Mouse (Mus musculus) CH12.LX (cell line): ENCODE measurements around the gene Nt5c. TPM values are rescaled to one million over a fixed set of nuclear protein-coding genes. Genes with fewer than 3 reads are reported as not detected.

Source experiments
- DNase-seq: peaks from one replicate; pipeline ENCODE4 v3.0.0-alpha.2; 2013; ENCODE audit errors: extremely low read depth
- H3K27ac ChIP-seq: 2 replicates; pipeline ENCODE4 v1.5.1; 2012; ENCODE audit warnings: low read depth, mild to moderate bottlenecking, control low read depth, moderate library complexity; ENCODE audit not compliant: insufficient read depth
- H3K27me3 ChIP-seq: replicated peaks from 2 replicates; pipeline ENCODE3; 2012; ENCODE audit warnings: inconsistent platforms
- H3K36me3 ChIP-seq, 2 experiments: replicated peaks in 1 of 2; 2 replicates each; pipeline versions ENCODE3 to v1.6.1; 2012; ENCODE audit warnings: inconsistent platforms in 1 of 2, low read length in 1 of 2, mild to moderate bottlenecking in 1 of 2, mixed read lengths in 1 of 2, moderate library complexity in 1 of 2; ENCODE audit not compliant: control insufficient read depth in 1 of 2, insufficient read depth in 1 of 2
- H3K4me1 ChIP-seq, 2 experiments: 2 replicates each; pipeline ENCODE4 v1.6.1; 2012; ENCODE audit warnings: inconsistent platforms in 1 of 2, moderate library complexity in 1 of 2; ENCODE audit not compliant: insufficient read depth in 2 of 2, control insufficient read depth in 1 of 2
- H3K4me2 ChIP-seq: 2 replicates; pipeline ENCODE4 v1.6.1; 2012; ENCODE audit warnings: low read depth, mild to moderate bottlenecking, control low read depth; ENCODE audit not compliant: poor library complexity, insufficient read depth, severe bottlenecking
- H3K4me3 ChIP-seq, 3 experiments: fragments of 150-350 bp in 1 of 3; sonication (generic) in 1 of 3; replicated peaks in 1 of 3; 2 replicates each; pipeline versions ENCODE3 to v1.5.1; 2011 to 2012; ENCODE audit warnings: low read depth in 2 of 3, low read length in 2 of 3, mild to moderate bottlenecking in 2 of 3, moderate library complexity in 2 of 3, control low read depth in 1 of 3, improper control_type of control experiment in 1 of 3, inconsistent platforms in 1 of 3, mixed read lengths in 1 of 3; ENCODE audit not compliant: poor library complexity in 1 of 3
- H3K79me2 ChIP-seq: replicated peaks from 2 replicates; pipeline ENCODE4 v1.6.1; 2012; ENCODE audit warnings: mild to moderate bottlenecking, moderate library complexity; ENCODE audit not compliant: control insufficient read depth, poor library complexity, insufficient read depth, severe bottlenecking; ENCODE audit errors: extremely low read depth
- H3K9ac ChIP-seq: 2 replicates; pipeline ENCODE4 v1.6.1; 2012; ENCODE audit warnings: low read depth, mild to moderate bottlenecking, control low read depth, moderate library complexity; ENCODE audit not compliant: insufficient read depth
- H3K9me3 ChIP-seq: replicated peaks from 2 replicates; pipeline ENCODE3; 2012; ENCODE audit warnings: low read length, inconsistent platforms, mixed read lengths
- BHLHE40 ChIP-seq: IDR thresholded peaks from 2 replicates; pipeline ENCODE4 v1.6.1; 2011; ENCODE audit warnings: mild to moderate bottlenecking, low read depth, low read length, improper control_type of control experiment
- CHD1 ChIP-seq: IDR thresholded peaks from 2 replicates; pipeline ENCODE4 v1.6.1; 2012; ENCODE audit warnings: low read depth, low read length, improper control_type of control experiment, inconsistent platforms
- CHD2 ChIP-seq: IDR thresholded peaks from 2 replicates; pipeline ENCODE4 v1.6.1; 2011; ENCODE audit warnings: low read length, improper control_type of control experiment
- CTCF ChIP-seq, 2 experiments: IDR thresholded peaks in 1 of 2; conservative IDR thresholded peaks in 1 of 2; 2 replicates each; pipeline ENCODE4 v1.5.1; 2011 to 2012; ENCODE audit warnings: low read depth in 2 of 2, low read length in 2 of 2, improper control_type of control experiment in 1 of 2, inconsistent platforms in 1 of 2, mild to moderate bottlenecking in 1 of 2, moderate library complexity in 1 of 2
- ELF1 ChIP-seq: IDR thresholded peaks from 2 replicates; pipeline ENCODE4 v1.6.1; 2014; ENCODE audit warnings: low read depth, mild to moderate bottlenecking, inconsistent platforms, low read length, improper control_type of control experiment
- ETS1 ChIP-seq: conservative IDR thresholded peaks from 2 replicates; pipeline ENCODE4 v1.6.1; 2012; ENCODE audit warnings: low read depth, mild to moderate bottlenecking, inconsistent platforms, low read length, improper control_type of control experiment, moderate library complexity
- HCFC1 ChIP-seq: IDR thresholded peaks from 2 replicates; pipeline ENCODE4 v1.6.1; 2012; ENCODE audit warnings: low read depth, mild to moderate bottlenecking, inconsistent platforms, low read length, improper control_type of control experiment
- JUN ChIP-seq: IDR thresholded peaks from 2 replicates; pipeline ENCODE4 v1.6.1; 2011; ENCODE audit warnings: low read depth, mild to moderate bottlenecking, low read length, improper control_type of control experiment, moderate library complexity; ENCODE audit not compliant: insufficient read depth
- JUND ChIP-seq: conservative IDR thresholded peaks from 2 replicates; pipeline ENCODE4 v1.6.1; 2011; ENCODE audit warnings: low read depth, low read length, improper control_type of control experiment
- MAX ChIP-seq: IDR thresholded peaks from 2 replicates; pipeline ENCODE4 v1.6.1; 2011; ENCODE audit warnings: low read length, improper control_type of control experiment
- MYC ChIP-seq: IDR thresholded peaks from 2 replicates; pipeline ENCODE4 v1.6.1; 2011; ENCODE audit warnings: low read depth, mild to moderate bottlenecking, improper control_type of control experiment, low read length
- NELFE ChIP-seq: IDR thresholded peaks from 2 replicates; pipeline ENCODE4 v1.6.1; 2011; ENCODE audit warnings: low read depth, low read length, improper control_type of control experiment
- NRF1 ChIP-seq: IDR thresholded peaks from 2 replicates; pipeline ENCODE4 v1.6.1; 2014; ENCODE audit warnings: low read depth, mild to moderate bottlenecking, inconsistent platforms, low read length, improper control_type of control experiment, moderate library complexity
- PAX5 ChIP-seq: IDR thresholded peaks from 2 replicates; pipeline ENCODE4 v1.6.1; 2012; ENCODE audit warnings: low read length, inconsistent platforms, mixed read lengths
- SIN3A ChIP-seq: IDR thresholded peaks from 2 replicates; pipeline ENCODE4 v1.6.1; 2012; ENCODE audit warnings: low read length, improper control_type of control experiment, inconsistent platforms
- SMC3 ChIP-seq: IDR thresholded peaks from 2 replicates; pipeline ENCODE4 v1.6.1; 2011; ENCODE audit warnings: low read depth, low read length, improper control_type of control experiment
- TBP ChIP-seq: conservative IDR thresholded peaks from 2 replicates; pipeline ENCODE4 v1.6.1; 2011; ENCODE audit warnings: low read depth, low read length, improper control_type of control experiment
- TCF12 ChIP-seq: IDR thresholded peaks from 2 replicates; pipeline ENCODE4 v1.6.1; 2014; ENCODE audit warnings: low read depth, mild to moderate bottlenecking, inconsistent platforms, low read length, improper control_type of control experiment
- UBTF ChIP-seq: IDR thresholded peaks from 2 replicates; pipeline ENCODE4 v1.6.1; 2012; ENCODE audit warnings: low read depth, mild to moderate bottlenecking, inconsistent platforms, low read length, improper control_type of control experiment, moderate library complexity
- ZC3H11A ChIP-seq: IDR thresholded peaks from 2 replicates; pipeline ENCODE4 v1.6.1; 2012; ENCODE audit warnings: low read depth, mild to moderate bottlenecking, inconsistent platforms, low read length, improper control_type of control experiment
- dilution Hi-C: fragments of 300-500 bp; cut with MboI; formaldehyde crosslinking; loops from 2 replicates; pipeline ENCODE4 v1.14.3; 2020; ENCODE audit warnings: low sequenced_read_pairs; ENCODE audit not compliant: extremely low pct_unique_long_range_greater_than_20kb, extremely low pct_ligation_motif_present
- in situ Hi-C: fragments of 300-500 bp; cut with MboI; formaldehyde crosslinking; loops from 3 replicates; pipeline ENCODE4 v1.14.3; 2019; ENCODE audit warnings: low sequenced_read_pairs, low pct_ligation_motif_present, low pct_unique_long_range_greater_than_20kb, mixed read lengths
- polyA plus RNA-seq: library from polyadenylated mRNA; unstranded; fragments of >175 nt; gene quantifications from 2 replicates; pipeline ENCODE4 v1.2.1, GENCODE M21; 2012; ENCODE audit warnings: low read depth; ENCODE audit not compliant: insufficient read length
- total RNA-seq, 2 experiments: library from RNA; depleted of rRNA; stranded (reverse); fragments of 300-350 nt in 1 of 2; fragments of >200 nt in 1 of 2; gene quantifications; 2 replicates each; pipeline ENCODE4 v1.2.3; 2012 to 2014

Gene Nt5c
- total and polyA plus RNA-seq, 3 experiments: 65.3 to 175 (median 151) TPM

DNA sequence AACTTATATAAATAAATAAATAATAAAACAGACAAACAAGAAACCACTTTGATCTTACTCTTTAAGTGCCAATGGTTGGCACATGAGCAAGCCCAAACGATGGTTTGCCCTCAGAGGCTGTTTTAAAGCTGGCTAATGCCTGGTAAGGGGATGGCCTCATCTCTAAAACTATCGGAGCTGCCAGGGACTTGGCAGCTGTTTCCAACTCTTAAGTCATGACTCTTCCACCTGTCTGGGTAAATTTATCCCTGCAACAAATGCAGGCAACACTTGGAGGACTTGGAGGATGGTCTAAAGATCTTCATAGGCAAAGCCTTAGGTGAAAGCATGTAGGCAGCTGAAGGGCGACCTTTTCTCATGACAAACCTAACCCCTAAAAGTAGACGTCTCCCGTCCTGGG lies 25.3 kb upstream of the Nt5c start:
- no peak overlapping the region for H3K4me3 ChIP-seq
- dilution Hi-C loops (no loop called here), in situ Hi-C loops (no loop called here)
- H3K79me2 ChIP-seq: peaks cover 22% of the 10 kb centered on the region
- H3K36me3 ChIP-seq: peaks cover 0 to 6% of the 10 kb centered on the region in 2 experiments
- peaks cover 9 to 51% of the 10 kb centered on the region in 2 experiments for H3K4me1 ChIP-seq
- TF ChIP-seq CTCF (conservative IDR thresholded peaks at IDR 0.05 in 1 of 2, IDR thresholded peaks at IDR 0.05 in 1 of 2; ENCODE audit: low read depth in 2 of 2, low read length in 2 of 2) (no peak), MYC (no peak), PAX5 (no peak), JUND (no peak), SIN3A (no peak), CHD2 (no peak), ELF1 (no peak), HCFC1 (no peak), NRF1 (no peak), ETS1 (no peak), TCF12 (no peak), ZC3H11A (no peak), NELFE (no peak), TBP (no peak), BHLHE40 (no peak), UBTF (no peak), MAX (no peak), SMC3 (no peak), JUN (no peak)
- no peak overlapping the region for H3K27ac ChIP-seq
- no peaks in the 10 kb centered on the region for H3K27me3 ChIP-seq
- H3K9me3 ChIP-seq: no peaks in the 10 kb centered on the region
- no peak overlapping the region for H3K4me2 ChIP-seq
- H3K9ac ChIP-seq: no peak overlapping the region
- DNase-seq: no peak

DNA sequence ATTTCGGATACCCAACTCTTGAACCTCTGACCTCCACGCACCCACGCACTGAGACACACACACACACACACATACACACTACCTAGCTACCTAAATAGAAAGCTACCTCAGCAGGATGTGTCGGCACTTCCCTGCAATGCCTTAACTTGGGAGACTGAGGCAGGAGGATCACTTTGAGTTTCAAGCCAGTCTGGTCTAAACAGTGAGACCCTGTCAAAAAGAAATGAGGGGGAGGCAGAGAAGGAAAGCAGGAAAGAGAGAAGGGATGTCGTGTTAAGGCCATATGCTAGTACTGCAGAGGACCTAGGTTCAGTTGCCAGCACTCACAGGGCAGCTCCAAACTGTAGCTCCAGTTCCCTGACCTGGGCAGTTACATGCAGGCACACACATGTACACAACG lies 23.4 kb upstream of the Nt5c start:
- peaks cover 41% of the 10 kb centered on the region for H3K79me2 ChIP-seq
- H3K4me2 ChIP-seq: no peak overlapping the region; the same call in 1 of the 2 replicates
- H3K36me3 ChIP-seq: peaks cover 0 to 12% of the 10 kb centered on the region in 2 experiments
- H3K9me3 ChIP-seq: no peaks in the 10 kb centered on the region
- no peaks in the 10 kb centered on the region for H3K27me3 ChIP-seq
- dilution Hi-C loops: no loop called here
- H3K4me1 ChIP-seq: peaks cover 20 to 63% of the 10 kb centered on the region in 2 experiments
- no peak overlapping the region for H3K27ac ChIP-seq
- DNase-seq: no peak
- in situ Hi-C loops: no loop called here
- H3K4me3 ChIP-seq: no peak overlapping the region
- no peak for TF ChIP-seq UBTF
- TF ChIP-seq MAX: no peak
- TF ChIP-seq CHD1: 0 out of 2 replicates have a peak, but pooled peaks have one; percentile 15
- TF ChIP-seq, all 38 proteins: peak for 1
- H3K9ac ChIP-seq: no peak overlapping the region; the same call in 1 of the 2 replicates
